Mouse (Mus musculus) forebrain, embryonic 15.5 days (tissue): Measurements from ENCODE around the gene Tmem221. TPM values are rescaled to one million over a fixed set of nuclear protein-coding genes. Genes with fewer than 3 reads are reported as not detected.
"Not testable (repeated sequence)": the region's sequence is repeated elsewhere in the genome, so short reads cannot be mapped to it uniquely, and the experiment has no call there.

Experiments used
- ATAC-seq: fragments of 200-750 bp; cut with Nextera tagmentation; replicated peaks from 2 replicates; pipeline ENCODE4 v1.8.0; 2017; ENCODE audit warnings: mild to moderate bottlenecking, moderate TSS enrichment, moderate library complexity
- H3K27ac ChIP-seq: fragments of 300-500 bp; sonication (generic); replicated peaks from 2 replicates; pipeline ENCODE4 v1.5.1; 2015; ENCODE audit warnings: mild to moderate bottlenecking, inconsistent platforms
- H3K27me3 ChIP-seq: fragments of 300-500 bp; sonication (generic); 2 replicates; pipeline ENCODE4 v1.6.1; 2015; ENCODE audit warnings: inconsistent platforms
- H3K36me3 ChIP-seq: fragments of 300-500 bp; sonication (generic); 2 replicates; pipeline ENCODE4 v1.6.1; 2015; ENCODE audit warnings: mild to moderate bottlenecking, inconsistent platforms
- H3K4me1 ChIP-seq: fragments of 300-500 bp; sonication (generic); 2 replicates; pipeline ENCODE4 v1.6.1; 2015; ENCODE audit warnings: inconsistent platforms
- H3K4me2 ChIP-seq: fragments of 300-500 bp; sonication (generic); replicated peaks from 2 replicates; pipeline ENCODE4 v1.6.1; 2015; ENCODE audit warnings: mild to moderate bottlenecking, inconsistent platforms
- H3K4me3 ChIP-seq: fragments of 300-500 bp; sonication (generic); 2 replicates; pipeline ENCODE4 v1.5.1; 2015; ENCODE audit warnings: mild to moderate bottlenecking, inconsistent platforms
- H3K9ac ChIP-seq: fragments of 300-500 bp; sonication (generic); replicated peaks from 2 replicates; pipeline ENCODE4 v1.6.1; 2015; ENCODE audit warnings: mild to moderate bottlenecking, inconsistent platforms
- H3K9me3 ChIP-seq: fragments of 300-500 bp; sonication (generic); 2 replicates; pipeline ENCODE4 v1.6.1; 2016; ENCODE audit warnings: inconsistent platforms
- WGBS: fragments of 180-500 bp; shearing (Covaris S2); methylation state at CpG from one replicate; pipeline ENCODE4 v1.1.7; 2015; ENCODE audit warnings: mixed read lengths; 5-methylcytosine and 5-hydroxymethylcytosine counted together
- polyA plus RNA-seq: library from polyadenylated mRNA; unstranded; fragments of >200 nt; fragmentation: Nextera tagmentation; extraction: Ambion mirVana; gene quantifications from 2 replicates; pipeline ENCODE4 v1.2.1, GENCODE M21; 2015

The Tmem221 gene
- polyA plus RNA-seq, 1 experiment from 2014 or later = 0.20 TPM

DNA sequence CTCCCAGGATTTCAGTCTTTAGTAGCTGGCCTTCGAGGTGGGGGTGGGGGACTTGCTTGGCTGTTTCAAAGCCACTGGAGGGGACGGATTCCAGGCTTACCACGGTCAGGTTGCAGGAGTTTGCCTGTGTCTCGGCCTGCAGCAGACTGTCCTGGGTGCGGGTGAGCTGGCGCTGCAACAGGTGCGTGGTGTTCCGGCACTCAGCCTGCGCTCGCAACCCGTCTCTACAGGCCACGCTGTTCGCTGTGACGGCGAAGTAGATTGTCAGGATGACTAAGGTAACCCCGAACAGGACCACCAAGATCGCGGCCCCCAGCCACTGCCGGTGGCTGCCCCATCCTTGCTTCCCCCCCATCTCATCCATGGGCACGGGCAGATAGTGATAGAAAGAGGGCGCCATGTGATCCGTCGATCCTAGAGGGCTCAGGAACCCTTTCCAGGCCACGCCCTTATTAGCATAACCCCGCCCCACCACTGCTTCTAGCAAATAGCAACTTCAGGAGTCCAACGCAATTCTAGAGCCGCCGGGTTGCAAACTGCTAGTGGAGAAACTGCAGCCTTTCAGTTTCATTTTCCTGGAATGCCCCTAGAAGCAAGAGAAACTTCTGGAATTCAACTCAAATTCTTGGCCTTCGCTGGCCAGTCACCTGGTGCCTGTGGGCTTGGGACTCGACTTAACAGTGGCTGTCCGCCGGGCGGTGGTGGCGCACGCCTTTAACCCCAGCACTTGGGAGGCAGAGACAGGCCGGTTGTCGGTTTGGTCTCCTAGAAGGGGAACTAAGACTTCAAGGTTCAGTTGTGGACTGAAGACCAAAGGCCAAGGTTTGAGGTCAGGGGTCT lies 21.4 kb downstream of the Tmem221 start, which contains the start of gene Bst2:
TSS of gene Bst2 (minus strand) at position 429 of the 840 bp plus-strand sequence.
- WGBS = 3% methylated on average over 37 of the region's 37 CpGs
- peak within 1 kb of the TSS; percentile 24; the same call in 1 of the 2 replicates for H3K9ac ChIP-seq

GRCm38 (mm10) chr8:71535663-71536062 lies 23.0 kb downstream of the Tmem221 start:
- Histone ChIP-seq H3K4me2 (no peak overlapping the region), H3K27ac (no peak overlapping the region), H3K9ac (no peak overlapping the region), H3K27me3 (peaks cover 21% of the 10 kb centered on the region), H3K36me3 (no peaks in the 10 kb centered on the region), H3K4me3 (no peak overlapping the region), H3K9me3 (no peaks in the 10 kb centered on the region), H3K4me1 (peaks cover 11% of the 10 kb centered on the region)
- WGBS = 64% methylated on average over 5 of the region's 5 CpGs
- no peak for ATAC-seq

More for the DNA sequence above, 21.4 kb downstream of the Tmem221 start, which contains the start of gene Bst2:
- H3K4me3 ChIP-seq = peak within 1 kb of the TSS; percentile 29
- H3K9me3 ChIP-seq = no peaks in the 10 kb centered on the region
- H3K27me3 ChIP-seq = peaks cover 21% of the 10 kb centered on the region
- no peak for ATAC-seq
- peak within 1 kb of the TSS; percentile 48 for H3K4me2 ChIP-seq
- H3K36me3 ChIP-seq = no peaks in the 10 kb centered on the region
- H3K4me1 ChIP-seq = peaks cover 11% of the 10 kb centered on the region
- no peak within 1 kb of the TSS for H3K27ac ChIP-seq

GRCm38 (mm10) chr8:71534263-71534810 lies 24.3 kb downstream of the Tmem221 start:
- WGBS = 53% methylated on average over 3 of the region's 3 CpGs
- Histone ChIP-seq H3K36me3 (no peaks in the 10 kb centered on the region), H3K9me3 (no peaks in the 10 kb centered on the region), H3K9ac (no peak overlapping the region), H3K4me3 (no peak overlapping the region), H3K4me2 (no peak overlapping the region), H3K27me3 (peaks cover 18% of the 10 kb centered on the region), H3K4me1 (peaks cover 11% of the 10 kb centered on the region), H3K27ac (no peak overlapping the region)
- no peak for ATAC-seq

- WGBS = 83% methylated on average over 6 of the region's 12 CpGs
- not testable (repeated sequence) for H3K9me3 ChIP-seq
Measured at GRCm38 (mm10) chr8:71530735-71531467, 27.8 kb downstream of the Tmem221 start.

GRCm38 (mm10) chr8:71528362-71529073 lies 30.2 kb downstream of the Tmem221 start:
- Histone ChIP-seq H3K9ac (no peak overlapping the region), H3K9me3 (no peaks in the 10 kb centered on the region), H3K4me1 (peaks cover 4% of the 10 kb centered on the region; the same call in 1 of the 2 replicates), H3K27ac (peak overlapping the region; percentile 40; the same call in 1 of the 2 replicates), H3K4me2 (no peak overlapping the region), H3K36me3 (no peaks in the 10 kb centered on the region), H3K4me3 (no peak overlapping the region), H3K27me3 (peaks cover 33% of the 10 kb centered on the region)
- ATAC-seq = no peak
- 88% methylated on average over 11 of the region's 11 CpGs for WGBS

More at GRCm38 (mm10) chr8:71530735-71531467, 27.8 kb downstream of the Tmem221 start:
- not testable (repeated sequence) for H3K9ac ChIP-seq, H3K36me3 ChIP-seq, H3K4me2 ChIP-seq, H3K27ac ChIP-seq, H3K4me1 ChIP-seq, H3K4me3 ChIP-seq, ATAC-seq
- H3K27me3 ChIP-seq = peaks cover 12% of the 10 kb centered on the region

DNA sequence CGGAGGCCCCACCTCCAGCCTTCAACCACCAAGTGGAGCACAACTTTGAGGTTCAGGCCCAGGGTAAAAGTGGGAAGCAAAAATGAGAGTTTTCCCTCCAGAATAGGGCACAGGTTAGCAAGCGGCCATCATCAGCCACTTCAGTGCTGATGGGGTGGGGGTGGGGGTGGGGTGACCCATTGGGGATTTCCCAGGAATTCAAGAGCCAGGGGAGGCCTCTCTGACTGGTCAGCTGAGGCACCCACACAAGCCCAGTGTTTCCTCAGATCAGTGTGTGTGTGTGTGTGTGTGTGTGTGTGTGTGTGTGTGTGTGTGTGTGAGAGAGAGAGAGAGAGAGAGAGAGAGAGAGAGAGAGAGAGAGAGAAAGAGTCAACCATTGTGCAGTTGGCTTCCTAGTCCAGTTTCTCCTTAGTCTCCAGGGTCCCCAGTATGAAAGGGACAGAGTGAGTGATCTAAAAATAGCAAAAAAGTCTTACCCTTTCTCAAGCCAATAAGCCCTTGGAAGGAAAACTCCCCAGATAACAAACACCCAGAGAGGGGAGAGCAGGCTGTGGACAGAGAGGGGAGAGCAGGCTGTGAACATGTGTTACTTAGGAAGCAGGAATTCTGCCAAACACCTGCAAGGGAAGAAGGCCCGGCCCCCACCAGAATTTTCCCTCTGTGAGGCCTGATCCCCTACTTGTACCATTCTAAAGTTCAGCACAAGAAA lies 31.4 kb downstream of the Tmem221 start:
- Histone ChIP-seq H3K4me2 (no peak overlapping the region), H3K9ac (no peak overlapping the region), H3K27ac (no peak overlapping the region), H3K27me3 (peaks cover 35% of the 10 kb centered on the region), H3K36me3 (no peaks in the 10 kb centered on the region), H3K9me3 (no peaks in the 10 kb centered on the region), H3K4me3 (no peak overlapping the region), H3K4me1 (peaks cover 4% of the 10 kb centered on the region; the same call in 1 of the 2 replicates)
- ATAC-seq = no peak
- 42% methylated on average over 3 of the region's 3 CpGs for WGBS

DNA sequence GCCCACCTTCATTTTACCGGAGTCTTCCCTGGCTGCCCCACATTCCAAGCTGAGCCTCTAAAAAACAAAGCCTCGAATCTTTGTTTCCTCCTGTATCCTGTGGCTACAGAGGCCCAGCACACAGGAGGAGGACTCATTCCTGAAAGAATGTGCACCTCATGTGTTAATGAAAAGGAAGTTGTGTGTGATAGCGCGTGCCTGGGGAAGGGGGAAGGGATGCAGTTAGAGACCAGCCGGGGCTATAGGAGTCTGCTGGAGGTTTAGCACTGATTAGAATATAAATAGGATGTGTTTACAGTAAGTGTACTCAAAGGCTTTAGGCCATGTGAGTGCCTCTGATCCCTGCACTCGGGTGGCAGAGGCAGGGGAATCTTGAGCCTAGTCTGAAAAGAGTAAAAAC lies 32.4 kb downstream of the Tmem221 start:
- WGBS = 4% methylated on average over 6 of the region's 6 CpGs
- H3K9me3 ChIP-seq = no peaks in the 10 kb centered on the region
- no peak overlapping the region for H3K9ac ChIP-seq
- no peak for ATAC-seq
- H3K4me1 ChIP-seq = peaks cover 9% of the 10 kb centered on the region; the same call in 1 of the 2 replicates
- H3K27ac ChIP-seq = no peak overlapping the region
- no peak overlapping the region for H3K4me3 ChIP-seq
- H3K4me2 ChIP-seq = no peak overlapping the region
- no peaks in the 10 kb centered on the region for H3K36me3 ChIP-seq
- H3K27me3 ChIP-seq = peaks cover 35% of the 10 kb centered on the region

DNA sequence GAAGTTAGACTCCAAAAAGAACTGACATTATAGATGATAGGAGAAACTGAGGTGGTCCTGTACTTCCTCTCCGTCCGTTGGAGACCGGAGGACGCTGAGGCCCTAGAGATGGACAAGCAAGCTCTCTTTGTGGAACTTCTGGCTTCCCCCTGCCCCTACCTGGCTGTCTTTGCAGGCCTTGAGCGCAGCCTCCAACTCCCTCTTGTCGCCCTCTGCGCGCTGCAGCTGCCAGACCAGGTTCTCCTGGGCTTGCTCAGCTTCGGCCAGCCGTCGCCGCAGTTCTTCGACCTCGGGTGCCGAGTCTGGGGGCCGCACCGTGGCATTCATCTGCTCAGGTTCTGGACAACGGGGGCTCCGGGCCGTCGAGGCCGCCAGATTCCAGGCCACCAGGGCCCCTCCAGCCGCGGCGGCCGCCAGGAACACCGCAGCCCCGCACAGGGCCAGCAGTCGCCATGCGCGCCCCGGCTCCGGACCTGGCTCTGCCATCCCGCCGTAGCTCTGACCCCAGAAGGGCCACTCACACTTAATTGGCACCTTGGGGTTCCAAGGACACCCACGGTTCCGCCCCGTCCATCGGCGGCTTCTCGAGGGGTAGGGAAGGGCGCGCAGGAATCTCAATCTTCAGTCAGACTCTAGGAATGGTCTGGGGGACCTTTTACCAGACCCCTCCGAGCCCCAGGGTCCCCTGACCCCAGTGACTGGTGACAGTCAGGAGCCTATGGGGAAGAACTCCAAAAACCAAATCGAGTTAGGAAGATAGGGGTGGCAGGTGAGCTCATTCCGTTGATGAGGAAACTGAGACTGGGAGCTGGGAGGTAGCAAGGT lies 33.2 kb downstream of the Tmem221 start, which contains the start of gene Ccdc194:
TSS of gene Ccdc194 (minus strand) at position 486 of the 825 bp plus-strand sequence.
- no peak within 1 kb of the TSS for H3K4me2 ChIP-seq
- H3K36me3 ChIP-seq = no peaks in the 10 kb centered on the region
- peaks cover 9% of the 10 kb centered on the region; the same call in 1 of the 2 replicates for H3K4me1 ChIP-seq
- no peaks in the 10 kb centered on the region for H3K9me3 ChIP-seq
- no peak within 1 kb of the TSS for H3K4me3 ChIP-seq
- no peak for ATAC-seq
- 7% methylated on average over 46 of the region's 46 CpGs for WGBS
- peaks cover 35% of the 10 kb centered on the region for H3K27me3 ChIP-seq
- H3K27ac ChIP-seq = no peak within 1 kb of the TSS
- no peak within 1 kb of the TSS for H3K9ac ChIP-seq

DNA sequence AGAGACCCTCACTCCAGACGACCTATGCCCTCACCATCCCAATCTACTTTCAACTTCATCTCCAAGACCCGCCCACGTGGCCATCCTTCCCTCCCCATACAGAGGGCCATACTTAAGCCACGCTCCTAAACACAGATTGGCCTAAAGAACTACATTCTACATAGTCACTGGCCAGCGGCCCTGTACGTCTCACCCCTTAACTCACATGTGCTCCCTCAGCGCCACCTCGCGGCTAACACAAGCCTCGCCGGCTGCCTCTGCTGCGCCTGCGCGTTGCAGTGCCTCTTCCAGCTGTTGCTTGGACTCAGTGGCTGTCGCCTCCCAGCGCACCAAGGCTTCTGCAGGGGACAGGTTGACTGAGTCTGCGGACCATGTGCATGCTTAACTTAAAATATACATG lies 37.0 kb downstream of the Tmem221 start:
- no peaks in the 10 kb centered on the region for H3K9me3 ChIP-seq
- peaks cover 33% of the 10 kb centered on the region for H3K27me3 ChIP-seq
- H3K4me3 ChIP-seq = no peak overlapping the region
- ATAC-seq = peak; percentile 55
- no peak overlapping the region for H3K9ac ChIP-seq
- WGBS = 3% methylated on average over 17 of the region's 17 CpGs
- H3K4me1 ChIP-seq = peaks cover 9% of the 10 kb centered on the region; the same call in 1 of the 2 replicates
- no peak overlapping the region; the same call in 1 of the 2 replicates for H3K4me2 ChIP-seq
- H3K27ac ChIP-seq = no peak overlapping the region
- H3K36me3 ChIP-seq = no peaks in the 10 kb centered on the region

DNA sequence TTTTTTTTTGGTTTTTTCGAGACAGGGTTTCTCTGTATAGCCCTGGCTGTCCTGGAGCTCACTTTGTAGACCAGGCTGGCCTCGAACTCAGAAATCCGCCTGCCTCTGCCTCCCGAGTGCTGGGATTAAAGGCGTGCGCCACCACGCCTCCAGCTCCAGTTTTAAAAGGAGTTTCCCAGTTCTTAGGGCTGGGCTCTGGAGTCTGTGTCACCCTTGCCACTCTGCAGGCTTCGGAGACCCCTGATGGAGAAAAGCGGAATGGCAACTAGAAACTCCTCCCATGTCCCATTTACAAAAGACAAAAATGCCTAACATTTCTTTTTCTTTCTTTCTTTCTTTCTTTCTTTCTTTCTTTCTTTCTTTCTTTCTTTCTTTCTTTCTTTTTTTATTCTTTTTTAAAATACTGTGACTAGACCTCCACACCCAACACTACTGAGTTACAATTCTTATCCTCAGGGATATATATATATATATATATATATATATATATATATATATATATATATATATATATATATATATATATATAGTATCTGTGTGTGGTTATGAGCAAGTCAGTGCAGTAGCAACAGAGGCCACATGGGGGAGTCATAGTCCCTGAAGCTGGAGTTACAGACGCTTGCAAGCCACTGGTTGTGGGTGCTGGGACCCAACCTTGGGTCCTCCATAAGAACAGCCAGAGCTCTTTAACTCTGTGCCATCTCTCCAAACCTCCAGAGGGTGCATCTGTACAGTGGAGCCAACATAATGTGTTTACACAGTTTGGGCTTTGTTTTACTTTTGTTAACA lies 39.4 kb downstream of the Tmem221 start:
- not testable (repeated sequence) for H3K27ac ChIP-seq, H3K36me3 ChIP-seq, H3K4me3 ChIP-seq, H3K4me2 ChIP-seq, H3K4me1 ChIP-seq, ATAC-seq, H3K9me3 ChIP-seq, H3K9ac ChIP-seq
- 30% methylated on average over 9 of the region's 10 CpGs for WGBS
- H3K27me3 ChIP-seq = peaks cover 11% of the 10 kb centered on the region; the same call in 1 of the 2 replicates
